Mouse (Mus musculus): ENCODE measurements around the gene B4galt4.

- TF ChIP-seq POLR2A (IDR thresholded peaks at IDR 0.05; ENCODE audit: extremely low read depth, insufficient read depth, low read length), result no peak
- TF ChIP-seq CTCF (IDR thresholded peaks at IDR 0.05; ENCODE audit: extremely low read depth, insufficient read depth, low read length), result no peak
Measured at GRCm38 (mm10) chr16:38771145-38771544, 29.1 kb downstream of the B4galt4 start.

Measured in cortical plate, adult 2 months (tissue).